Mouse (Mus musculus): ENCODE results near the gene Sec11a. TPM values are rescaled to one million over a fixed set of nuclear protein-coding genes. Genes with fewer than 3 reads are reported as not detected.

The Sec11a gene
- total RNA-seq (2021) (10 to 100 TPM; 41.6 to 43.4 TPM), polyA plus RNA-seq (2012; rRNA removed) (37.3 and 64.8 TPM in 2 replicates)
- long read RNA-seq, transcript Sec11a-201 (6 exons, 1,345 nt): major isoform, 35 of 36 reads
- long read RNA-seq, partial matches to known transcripts: 0 of 36 reads
- long read RNA-seq, other reads (novel, unspliced or antisense): 1 of 36 reads

- intact Hi-C loops (cut with DNase I): loop anchor here (2.0 to 5.0 kb wide), 3 partner anchors 45 to 210 kb away; partner anchors contain the start of genes Wdr73 and Zfp592
- H3K27me3 ChIP-seq (ENCODE audit: control insufficient read depth, insufficient read depth, low read length): no peaks in the 10 kb centered on the region
- H3K36me3 ChIP-seq (ENCODE audit: control insufficient read depth, insufficient read depth, low read length): no peaks in the 10 kb centered on the region; the same call in 1 of the 2 replicates
- no peak; the same call in 1 of the 2 replicates for TF ChIP-seq EP300 (IDR thresholded peaks at IDR 0.05; ENCODE audit: insufficient read depth, low read depth, low read length)
- TF ChIP-seq POLR2A (IDR thresholded peaks at IDR 0.05; ENCODE audit: insufficient read depth, low read depth, low read length): peak; percentile 82
- peaks cover 1% of the 10 kb centered on the region for H3K4me1 ChIP-seq (ENCODE audit: control insufficient read depth, insufficient read depth, low read length)
- peak; percentile 96 for DNase-seq
- peak within 1 kb of the TSS; percentile 73 for H3K9ac ChIP-seq (ENCODE audit: low read depth, low read length)
- peak within 1 kb of the TSS; percentile 84 for H3K4me3 ChIP-seq
- 0 out of 2 replicates have a peak, but pooled peaks cover 2% of the 10 kb centered on the region for H3K79me2 ChIP-seq (replicated peaks; ENCODE audit: control insufficient read depth, insufficient read depth, low read length)
- 2% methylated on average over 44 of the region's 44 CpGs for WGBS
- peak within 1 kb of the TSS; percentile 99 for H3K27ac ChIP-seq
These were observed at the start of gene Sec11a for GRCm38 (mm10) chr7:80947445-80948350. Gene Sec11a (minus strand): TSS chr7:80947780.

DNA sequence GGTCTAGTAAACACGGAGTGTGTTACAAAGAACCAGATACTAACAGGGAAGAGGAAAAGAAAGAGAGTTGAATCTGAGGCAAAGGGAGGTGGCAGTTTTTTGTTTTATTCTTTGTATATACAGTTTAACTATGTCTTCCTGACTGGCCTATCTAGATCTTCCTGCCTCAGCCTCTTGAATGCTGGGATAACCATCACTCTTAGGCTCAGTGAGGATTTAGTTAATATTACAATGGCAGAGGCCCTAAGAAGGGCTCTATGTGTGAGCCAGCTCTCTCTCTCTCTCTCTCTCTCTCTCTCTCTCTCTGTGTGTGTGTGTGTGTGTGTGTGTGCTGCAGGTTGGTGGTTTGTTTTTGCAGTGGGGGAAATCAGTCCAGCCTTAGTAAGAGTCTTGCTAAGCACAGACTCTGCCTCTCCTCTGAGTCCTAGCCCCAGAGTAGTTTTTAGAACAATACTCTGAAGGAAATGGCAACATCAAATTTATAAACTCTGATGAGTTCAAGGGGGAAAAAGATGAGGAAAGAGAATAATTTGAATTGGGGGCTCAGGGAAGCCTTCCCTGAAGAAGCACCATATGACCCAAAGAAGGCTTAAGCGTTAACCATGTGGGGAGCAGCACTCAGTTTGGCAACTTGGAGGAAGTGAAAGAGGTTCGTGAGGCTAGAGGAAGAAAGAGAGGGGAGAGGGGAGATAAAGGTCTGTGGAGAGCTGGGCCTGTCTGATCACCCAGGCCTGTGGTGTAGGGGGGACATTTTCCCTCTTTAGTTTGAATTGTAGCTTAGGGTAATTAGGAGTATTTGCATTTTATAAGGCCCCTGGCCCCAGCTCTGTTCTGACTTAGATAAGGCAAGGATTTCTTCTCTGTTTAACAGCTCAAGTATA is 47.9 kb upstream of the Sec11a start:
- Histone ChIP-seq H3K9ac (ENCODE audit: low read depth, low read length) (peak overlapping the region; percentile 20; the same call in 1 of the 2 replicates), H3K79me2 (replicated peaks; ENCODE audit: control insufficient read depth, insufficient read depth, low read length) (peaks cover 4% of the 10 kb centered on the region; the same call in 1 of the 2 replicates), H3K4me1 (ENCODE audit: control insufficient read depth, insufficient read depth, low read length) (peaks cover 4% of the 10 kb centered on the region), H3K36me3 (ENCODE audit: control insufficient read depth, insufficient read depth, low read length) (peaks cover 22% of the 10 kb centered on the region), H3K4me3 (peak overlapping the region; percentile 8; the same call in 1 of the 2 replicates), H3K27ac (peak overlapping the region; percentile 26), H3K27me3 (ENCODE audit: control insufficient read depth, insufficient read depth, low read length) (no peaks in the 10 kb centered on the region)
- intact Hi-C loops (cut with DNase I): no loop called here
- TF ChIP-seq CTCF (IDR thresholded peaks at IDR 0.05) (no peak), POLR2A (IDR thresholded peaks at IDR 0.05; ENCODE audit: insufficient read depth, low read depth, low read length) (no peak), EP300 (IDR thresholded peaks at IDR 0.05; ENCODE audit: insufficient read depth, low read depth, low read length) (no peak)
- no peak for DNase-seq
- 35% methylated on average over 3 of the region's 3 CpGs for WGBS

DNA sequence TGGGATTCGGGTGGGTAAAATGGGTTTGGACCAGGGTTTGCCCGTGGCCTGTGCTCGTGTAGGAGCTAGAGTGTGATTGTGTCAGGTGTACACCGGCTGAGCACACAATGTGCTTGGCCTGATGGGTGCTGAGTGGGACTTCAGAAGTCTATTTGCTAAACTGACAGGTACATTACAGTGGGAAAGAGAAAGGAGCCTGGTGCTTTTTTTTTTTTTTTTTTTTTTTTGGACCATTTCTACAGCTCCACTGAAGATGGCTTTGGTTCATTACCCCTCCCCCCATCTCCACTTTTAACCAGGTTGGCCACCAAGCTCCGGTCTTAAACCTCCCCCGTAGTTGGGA is 47.1 kb upstream of the Sec11a start:
- Histone ChIP-seq H3K36me3 (ENCODE audit: control insufficient read depth, insufficient read depth, low read length) (peaks cover 21% of the 10 kb centered on the region), H3K27me3 (ENCODE audit: control insufficient read depth, insufficient read depth, low read length) (no peaks in the 10 kb centered on the region), H3K79me2 (replicated peaks; ENCODE audit: control insufficient read depth, insufficient read depth, low read length) (peaks cover 2% of the 10 kb centered on the region; the same call in 1 of the 2 replicates), H3K9ac (ENCODE audit: low read depth, low read length) (peak overlapping the region; percentile 26), H3K4me3 (peak overlapping the region; percentile 82), H3K27ac (peak overlapping the region; percentile 93), H3K4me1 (ENCODE audit: control insufficient read depth, insufficient read depth, low read length) (peaks cover 4% of the 10 kb centered on the region)
- no peak for DNase-seq
- intact Hi-C loops (cut with DNase I): loop anchor here (5.0 kb wide), 5 partner anchors 92 to 218 kb away; partner anchors contain the start of genes Pde8a, Wdr73 and Zscan2
- 19% methylated on average over 6 of the region's 6 CpGs for WGBS
- TF ChIP-seq POLR2A (IDR thresholded peaks at IDR 0.05; ENCODE audit: insufficient read depth, low read depth, low read length): no peak
- TF ChIP-seq EP300 (IDR thresholded peaks at IDR 0.05; ENCODE audit: insufficient read depth, low read depth, low read length): no peak
- no peak for TF ChIP-seq CTCF (IDR thresholded peaks at IDR 0.05)

GRCm38 (mm10) chr7:80993834-80994662 is 46.5 kb upstream of the Sec11a start:
- no peaks in the 10 kb centered on the region for H3K79me2 ChIP-seq (replicated peaks; ENCODE audit: control insufficient read depth, insufficient read depth, low read length)
- peak in 1 of 2 experiments; percentile 37 for DNase-seq
- peaks cover 18% of the 10 kb centered on the region for H3K36me3 ChIP-seq (ENCODE audit: control insufficient read depth, insufficient read depth, low read length)
- peak; percentile 65 for TF ChIP-seq CTCF (IDR thresholded peaks at IDR 0.05)
- no peak for TF ChIP-seq EP300 (IDR thresholded peaks at IDR 0.05; ENCODE audit: insufficient read depth, low read depth, low read length)
- H3K9ac ChIP-seq (ENCODE audit: low read depth, low read length): peak overlapping the region; percentile 90
- peak overlapping the region; percentile 82 for H3K4me3 ChIP-seq
- WGBS: 1% methylated on average over 58 of the region's 58 CpGs
- peak overlapping the region; percentile 93 for H3K27ac ChIP-seq
- peaks cover 4% of the 10 kb centered on the region for H3K4me1 ChIP-seq (ENCODE audit: control insufficient read depth, insufficient read depth, low read length)
- H3K27me3 ChIP-seq (ENCODE audit: control insufficient read depth, insufficient read depth, low read length): no peaks in the 10 kb centered on the region
- intact Hi-C loops (cut with DNase I): loop anchor here (2.0 to 5.0 kb wide), 6 partner anchors 47 to 218 kb away; partner anchors contain the start of genes Pde8a, Sec11a, Wdr73 and Zscan2

All from heart, adult 2 months (tissue).